Mouse (Mus musculus) liver, embryonic 11.5 days (tissue): ENCODE data around the gene Terf2. TPM values are rescaled to one million over a fixed set of nuclear protein-coding genes. Genes with fewer than 3 reads are reported as not detected.

Experiments
- ATAC-seq: fragments of 200-750 bp; cut with Nextera tagmentation; replicated peaks from 2 replicates; pipeline ENCODE4 v1.8.0; 2017; ENCODE audit warnings: moderate number of reproducible peaks, mild to moderate bottlenecking, moderate TSS enrichment, moderate library complexity; ENCODE audit not compliant: low FRiP score
- DNase-seq: peaks from one replicate; pipeline ENCODE4 v3.0.0-alpha.2; 2017; ENCODE audit warnings: low spot score
- H3K27ac ChIP-seq: fragments of 300-500 bp; sonication (generic); 2 replicates; pipeline ENCODE4 v1.5.1; 2014; ENCODE audit warnings: mild to moderate bottlenecking, low read depth, low read length, control low read depth
- H3K27me3 ChIP-seq: fragments of 300-500 bp; sonication (generic); replicated peaks from 2 replicates; pipeline ENCODE4 v1.6.1; 2014; ENCODE audit warnings: low read length, mixed read lengths; ENCODE audit not compliant: control insufficient read depth, insufficient read depth
- H3K36me3 ChIP-seq: fragments of 300-500 bp; sonication (generic); 2 replicates; pipeline ENCODE4 v1.6.1; 2014; ENCODE audit warnings: mild to moderate bottlenecking, low read length, moderate library complexity, mixed read lengths; ENCODE audit not compliant: control insufficient read depth, insufficient read depth
- H3K4me1 ChIP-seq: fragments of 300-500 bp; sonication (generic); replicated peaks from 2 replicates; pipeline ENCODE4 v1.6.1; 2014; ENCODE audit warnings: low read length, mixed read lengths; ENCODE audit not compliant: control insufficient read depth, insufficient read depth
- H3K4me2 ChIP-seq: fragments of 300-500 bp; sonication (generic); 2 replicates; pipeline ENCODE4 v1.6.1; 2014; ENCODE audit warnings: mild to moderate bottlenecking, control low read depth, moderate library complexity
- H3K4me3 ChIP-seq: fragments of 300-500 bp; sonication (generic); 2 replicates; pipeline ENCODE4 v1.5.1; 2014; ENCODE audit warnings: low read depth, low read length, control low read depth
- H3K9ac ChIP-seq: fragments of 300-500 bp; sonication (generic); 2 replicates; pipeline ENCODE4 v1.6.1; 2014; ENCODE audit warnings: low read depth, low read length, control low read depth
- H3K9me3 ChIP-seq: fragments of 300-500 bp; sonication (generic); 2 replicates; pipeline ENCODE4 v1.6.1; 2016; ENCODE audit warnings: low read length, inconsistent platforms, mixed read lengths; ENCODE audit not compliant: control insufficient read depth
- WGBS: fragments of 180-500 bp; shearing (Covaris S2); extraction: QIAGEN DNeasy Blood & Tissue Kit; methylation state at CpG from one replicate; pipeline ENCODE4 v1.1.7; 2014; 5-methylcytosine and 5-hydroxymethylcytosine counted together
- polyA plus RNA-seq: library from polyadenylated mRNA; unstranded; fragments of >200 nt; fragmentation: Nextera tagmentation; extraction: Ambion mirVana; gene quantifications from 2 replicates; pipeline ENCODE4 v1.2.1, GENCODE M21; 2014

Gene Terf2
- polyA plus RNA-seq, 1 experiment from 2014 or later: 11.3 TPM

DNA sequence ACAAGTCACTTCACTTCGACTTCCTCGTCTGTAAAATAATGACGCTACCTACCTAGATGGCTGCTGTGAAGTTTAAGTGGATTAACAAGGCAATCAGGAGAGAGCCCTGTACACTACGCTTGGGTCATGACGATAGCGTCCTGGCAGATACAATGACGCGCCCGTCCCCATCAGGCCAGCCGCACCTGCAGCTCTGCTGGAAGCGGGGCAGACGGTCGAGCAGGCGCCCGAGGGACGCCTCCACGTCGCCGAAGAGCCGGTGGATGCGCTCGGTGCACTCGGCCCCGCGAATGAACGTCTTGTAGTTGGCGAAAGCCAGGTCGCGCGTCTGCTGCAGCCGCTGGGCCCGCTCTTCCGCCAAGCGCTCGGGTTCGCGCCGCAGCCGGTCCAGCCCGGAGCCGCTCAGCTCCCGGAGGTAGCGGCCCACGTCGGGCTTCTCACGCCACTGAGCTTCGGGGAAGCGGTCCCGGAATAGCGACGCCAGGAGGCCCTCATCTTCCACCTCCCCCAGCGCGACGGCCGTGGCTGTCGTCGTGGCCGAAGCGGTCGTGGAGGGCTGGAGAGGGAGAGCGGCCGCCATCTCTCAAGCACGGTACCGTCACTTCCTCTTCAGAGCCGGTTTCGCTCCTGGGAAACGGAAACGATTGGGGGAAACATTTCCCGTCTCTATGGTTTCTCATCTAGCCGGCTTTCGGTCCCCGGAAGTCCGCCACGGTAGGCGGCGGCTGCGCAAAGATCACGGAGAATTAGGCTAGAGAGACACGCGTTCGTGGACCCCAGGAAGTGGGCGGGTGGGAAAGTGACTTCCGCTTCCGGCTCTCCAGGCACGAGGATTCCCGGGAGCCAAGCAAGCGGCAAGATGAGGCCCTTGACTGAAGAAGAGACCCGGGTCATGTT, 40.0 kb downstream of the Terf2 start, which contains the start of the genes Cog8 and Nip7:
Cog8 (minus strand) TSS at position 614 of the 897 bp plus-strand sequence.
Nip7 (plus strand) TSS at position 802 of the 897 bp plus-strand sequence.
- peaks cover 38% of the 10 kb centered on the region for H3K36me3 ChIP-seq
- peak within 1 kb of the TSS; percentile 93 for H3K9ac ChIP-seq
- H3K27ac ChIP-seq: peak within 1 kb of the TSS; percentile 69
- ATAC-seq: peak; percentile 91
- no peaks in the 10 kb centered on the region for H3K9me3 ChIP-seq
- peak within 1 kb of the TSS; percentile 98 for H3K4me3 ChIP-seq
- peak within 1 kb of the TSS; percentile 92 for H3K4me2 ChIP-seq
- H3K4me1 ChIP-seq: peaks cover 11% of the 10 kb centered on the region
- under 1% methylated on average over 88 of the region's 88 CpGs for WGBS
- DNase-seq: peak; percentile 93
- no peaks in the 10 kb centered on the region for H3K27me3 ChIP-seq

GRCm38 (mm10) chr8:107052046-107052445, 44.3 kb downstream of the Terf2 start:
- H3K4me1 ChIP-seq: peaks cover 14% of the 10 kb centered on the region
- 92% methylated on average over 8 of the region's 8 CpGs for WGBS
- peaks cover 48% of the 10 kb centered on the region for H3K36me3 ChIP-seq

DNA sequence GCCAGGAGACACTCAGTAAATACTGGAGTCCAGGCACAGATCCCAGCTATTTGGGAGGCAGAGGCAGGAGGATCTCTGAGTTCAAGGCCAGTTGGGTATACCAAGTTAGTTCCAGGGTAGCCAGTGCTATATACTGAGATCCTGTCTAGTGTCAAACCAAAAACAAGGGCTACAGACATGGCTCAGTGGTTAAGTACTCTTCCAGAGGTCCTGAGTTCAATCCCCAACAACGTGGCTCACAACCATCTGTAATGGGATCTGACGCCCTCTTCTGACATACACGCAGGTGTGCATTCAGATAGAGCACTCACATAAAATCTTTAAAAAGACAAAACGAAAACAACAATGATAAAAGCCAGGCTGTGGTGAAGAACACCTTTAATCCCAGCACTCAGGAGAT, 46.9 kb downstream of the Terf2 start:
- Histone ChIP-seq H3K9ac (peak overlapping the region; percentile 85; the same call in 1 of the 2 replicates), H3K9me3 (no peaks in the 10 kb centered on the region), H3K27me3 (no peaks in the 10 kb centered on the region), H3K36me3 (peaks cover 63% of the 10 kb centered on the region), H3K4me1 (peaks cover 9% of the 10 kb centered on the region; the same call in 1 of the 2 replicates), H3K4me3 (peak overlapping the region; percentile 70), H3K4me2 (peak overlapping the region; percentile 92), H3K27ac (no peak overlapping the region; the same call in 1 of the 2 replicates)
- DNase-seq: no peak
- ATAC-seq: no peak
- 86% methylated on average over 4 of the region's 4 CpGs for WGBS

More at GRCm38 (mm10) chr8:107052046-107052445, 44.3 kb downstream of the Terf2 start:
- DNase-seq (no peak), ATAC-seq (no peak)
- Histone ChIP-seq H3K27me3 (no peaks in the 10 kb centered on the region), H3K4me2 (no peak overlapping the region), H3K9ac (no peak overlapping the region), H3K27ac (no peak overlapping the region), H3K4me3 (no peak overlapping the region), H3K9me3 (no peaks in the 10 kb centered on the region)

DNA sequence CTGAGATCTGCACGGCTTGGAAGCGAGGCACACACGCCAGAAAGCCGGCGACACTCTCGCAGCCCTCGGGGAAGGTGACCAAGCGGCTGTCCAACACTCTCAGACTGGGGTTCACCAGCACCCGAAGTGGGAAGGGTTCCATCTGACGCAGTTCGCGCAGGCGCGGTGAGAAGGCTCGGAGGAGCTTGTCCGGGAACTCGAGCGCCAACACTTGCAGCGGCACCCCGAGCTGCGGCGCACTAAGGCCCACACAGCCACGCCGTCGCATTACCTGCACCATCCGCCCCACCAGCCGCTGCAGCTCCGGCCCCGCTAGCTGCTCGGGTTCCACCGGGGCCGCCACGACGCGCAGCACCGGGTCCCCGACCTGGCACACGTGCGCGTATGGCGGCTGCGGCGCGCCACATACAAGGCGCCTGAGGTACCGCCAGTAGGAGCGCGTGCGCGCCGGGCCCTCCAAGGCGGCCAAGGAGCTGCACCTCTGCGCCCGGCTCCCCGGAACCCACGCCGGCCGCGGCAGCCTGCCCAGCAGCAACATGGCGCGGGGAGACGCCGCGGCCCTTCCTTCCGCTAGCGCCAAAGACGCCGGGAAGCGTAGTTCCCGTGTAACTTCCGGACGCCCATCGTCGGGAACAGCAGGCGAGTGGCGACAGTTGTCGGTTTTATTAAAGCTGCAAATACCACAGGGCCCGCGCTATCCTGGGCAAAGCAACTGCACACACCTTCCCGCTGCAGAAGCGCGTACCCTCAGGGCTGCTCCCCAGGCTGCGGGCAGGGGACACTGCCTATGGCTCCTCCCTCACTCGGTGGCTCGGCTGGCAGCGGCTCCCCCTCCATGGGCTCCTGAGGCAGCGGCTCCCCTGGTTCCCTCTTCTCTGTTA, 48.0 kb downstream of the Terf2 start, which contains the start of gene Pdf:
Pdf (minus strand) TSS at position 554 of the 881 bp plus-strand sequence.
- Histone ChIP-seq H3K27ac (peak within 1 kb of the TSS; percentile 94), H3K4me3 (peak within 1 kb of the TSS; percentile 70), H3K27me3 (no peaks in the 10 kb centered on the region), H3K9me3 (no peaks in the 10 kb centered on the region), H3K4me1 (peaks cover 9% of the 10 kb centered on the region; the same call in 1 of the 2 replicates), H3K36me3 (peaks cover 60% of the 10 kb centered on the region), H3K4me2 (peak within 1 kb of the TSS; percentile 92), H3K9ac (peak within 1 kb of the TSS; percentile 85)
- DNase-seq (peak; percentile 82), ATAC-seq (peak; percentile 85)
- WGBS: under 1% methylated on average over 85 of the region's 87 CpGs

- ATAC-seq (no peak), DNase-seq (no peak)
- H3K9me3 ChIP-seq: no peaks in the 10 kb centered on the region
- H3K27me3 ChIP-seq: no peaks in the 10 kb centered on the region
- no peak overlapping the region for H3K27ac ChIP-seq
- H3K36me3 ChIP-seq: peaks cover 61% of the 10 kb centered on the region
- H3K4me1 ChIP-seq: peaks cover 9% of the 10 kb centered on the region; the same call in 1 of the 2 replicates
- H3K9ac ChIP-seq: no peak overlapping the region
- 74% methylated on average over 5 of the region's 5 CpGs for WGBS
- H3K4me3 ChIP-seq: peak overlapping the region; percentile 70; the same call in 1 of the 2 replicates
- peak overlapping the region; percentile 92; the same call in 1 of the 2 replicates for H3K4me2 ChIP-seq
These were observed 49.4 kb downstream of the Terf2 start for GRCm38 (mm10) chr8:107046976-107047375.

DNA sequence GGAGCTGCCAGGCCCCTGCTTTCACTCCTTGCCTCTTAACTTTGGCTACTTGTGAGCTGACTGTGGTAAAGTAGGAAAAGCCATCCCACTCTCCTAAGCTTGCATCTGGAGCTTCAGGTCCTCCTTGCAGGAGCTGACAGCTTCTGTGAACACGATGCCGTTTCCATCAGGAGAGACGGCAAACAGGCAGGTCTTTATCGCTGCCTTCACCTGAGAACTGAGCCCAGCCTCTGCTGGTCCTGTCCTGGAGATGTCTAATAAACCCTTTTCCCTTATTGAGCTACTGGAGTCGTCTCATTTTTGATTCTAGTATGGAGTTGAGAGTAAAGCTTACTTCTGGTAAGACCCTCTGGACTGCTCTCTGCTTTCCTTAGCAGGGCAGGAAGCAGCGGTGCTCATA, 50.9 kb downstream of the Terf2 start:
- Histone ChIP-seq H3K36me3 (peaks cover 62% of the 10 kb centered on the region), H3K27ac (no peak overlapping the region), H3K4me3 (no peak overlapping the region), H3K4me2 (no peak overlapping the region), H3K9me3 (no peaks in the 10 kb centered on the region), H3K4me1 (peaks cover 6% of the 10 kb centered on the region; the same call in 1 of the 2 replicates), H3K27me3 (no peaks in the 10 kb centered on the region), H3K9ac (no peak overlapping the region)
- ATAC-seq: no peak
- no peak for DNase-seq
- 92% methylated on average over 6 of the region's 6 CpGs for WGBS

GRCm38 (mm10) chr8:107040632-107041031, 55.7 kb downstream of the Terf2 start:
- no peak for ATAC-seq
- 71% methylated on average over 7 of the region's 7 CpGs for WGBS
- Histone ChIP-seq H3K36me3 (peaks cover 51% of the 10 kb centered on the region), H3K4me1 (no peaks in the 10 kb centered on the region), H3K9ac (no peak overlapping the region), H3K27ac (no peak overlapping the region), H3K27me3 (no peaks in the 10 kb centered on the region), H3K4me2 (no peak overlapping the region), H3K9me3 (no peaks in the 10 kb centered on the region), H3K4me3 (no peak overlapping the region)
- no peak for DNase-seq

GRCm38 (mm10) chr8:107036626-107037025, 59.7 kb downstream of the Terf2 start:
- Histone ChIP-seq H3K9ac (no peak overlapping the region), H3K4me1 (peaks cover 11% of the 10 kb centered on the region), H3K36me3 (peaks cover 22% of the 10 kb centered on the region; the same call in 1 of the 2 replicates), H3K4me3 (no peak overlapping the region), H3K27me3 (no peaks in the 10 kb centered on the region), H3K4me2 (no peak overlapping the region), H3K9me3 (no peaks in the 10 kb centered on the region), H3K27ac (no peak overlapping the region)
- ATAC-seq (no peak), DNase-seq (no peak)
- 89% methylated on average over 8 of the region's 8 CpGs for WGBS
